Mouse (Mus musculus) testis, adult 2 months (tissue): ENCODE data around the gene Hsd17b6.

Experiments
- CTCF ChIP-seq: fragments of 200-500 bp; IDR thresholded peaks from 2 replicates; pipeline ENCODE4 v1.5.1; 2012; ENCODE audit warnings: low read depth, mild to moderate bottlenecking, inconsistent platforms, low read length, moderate library complexity; ENCODE audit not compliant: control insufficient read depth, insufficient read depth, insufficient replicate concordance
- POLR2A ChIP-seq: fragments of 200-500 bp; IDR thresholded peaks from 2 replicates; pipeline ENCODE4 v1.6.1; 2012; ENCODE audit warnings: low read depth, mild to moderate bottlenecking, inconsistent platforms, low read length, moderate library complexity; ENCODE audit not compliant: control insufficient read depth

DNA sequence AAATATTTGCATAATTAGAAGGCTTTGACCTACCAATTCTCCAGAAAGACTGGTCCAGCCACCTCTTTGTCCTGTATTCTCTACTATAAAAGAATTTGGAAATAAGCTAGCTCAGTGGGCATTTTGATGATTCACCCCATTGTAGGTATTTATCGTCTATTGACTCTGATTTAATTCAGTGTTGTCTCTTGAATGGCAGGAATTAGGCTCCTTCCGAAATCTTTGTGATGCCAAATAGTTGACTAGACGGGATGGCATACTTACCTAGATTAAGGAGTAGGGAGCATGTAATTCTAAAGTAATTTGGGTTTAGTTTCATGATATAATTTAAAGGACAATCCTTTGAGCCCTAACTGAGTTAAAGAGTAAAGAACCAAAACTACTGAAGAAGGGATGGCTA, 30.5 kb upstream of the Hsd17b6 start:
- TF ChIP-seq CTCF = no peak
- no peak for TF ChIP-seq POLR2A
